11 mouse cellular contexts compared by ENCODE assay signal in genomic region chr10:121946173-121946572, GRCm38 (mm10).
DNase-seq lines count a peak whose midpoint lies in the region; ATAC-seq and TF ChIP-seq lines count a peak whose summit lies in the region.
"Had no signal": no experiment of that assay in that cellular context is flagged by ENCODE, and none has a peak within 500 bp of the region (broad histone marks: within the 10 kb centered on the region; RNA-seq: fewer than 3 reads in every experiment).

No protein-coding gene starts in this region.

- no peak overlapping the region for H3K27ac ChIP-seq in gastrocnemius, adult 2 months
- no peak overlapping the region; the same call in 1 of the 2 replicates for H3K27ac ChIP-seq in hindbrain, postnatal 0 days
- H3K27ac ChIP-seq in midbrain, embryonic 15.5 days: no peak overlapping the region
- no peak overlapping the region for H3K27ac ChIP-seq in thymus, adult 2 months (ENCODE audit: control insufficient read depth, insufficient read depth, low read length)
- H3K27ac ChIP-seq: embryonic facial prominence, embryonic 15.5 days had no signal

- no peak for TF ChIP-seq POLR2A in thymus, adult 2 months (IDR thresholded peaks at IDR 0.05; ENCODE audit: control insufficient read depth, extremely low read depth, insufficient read depth, low read length, poor library complexity)

- WGBS in hindbrain, postnatal 0 days: 52% methylated on average over 8 of the region's 8 CpGs
- WGBS in midbrain, embryonic 15.5 days: 82% methylated on average over 8 of the region's 8 CpGs
- WGBS in thymus, adult 2 months: 94% methylated on average over 8 of the region's 8 CpGs

- H3K27me3 ChIP-seq in hindbrain, postnatal 0 days (ENCODE audit: insufficient read depth, low read length): no peaks in the 10 kb centered on the region
- H3K27me3 ChIP-seq in midbrain, embryonic 15.5 days (replicated peaks): no peaks in the 10 kb centered on the region
- no peaks in the 10 kb centered on the region for H3K27me3 ChIP-seq in thymus, adult 2 months (ENCODE audit: control insufficient read depth, insufficient read depth, low read length)
- H3K27me3 ChIP-seq: embryonic facial prominence, embryonic 15.5 days had no signal

- no peaks in the 10 kb centered on the region for H3K9me3 ChIP-seq in hindbrain, postnatal 0 days (ENCODE audit: low read length)
- no peaks in the 10 kb centered on the region for H3K9me3 ChIP-seq in midbrain, embryonic 15.5 days
- H3K9me3 ChIP-seq: embryonic facial prominence, embryonic 15.5 days had no signal

- peaks cover 12% of the 10 kb centered on the region; the same call in 1 of the 2 replicates for H3K4me1 ChIP-seq in hindbrain, postnatal 0 days (ENCODE audit: insufficient read depth, low read length)
- H3K4me1 ChIP-seq in midbrain, embryonic 15.5 days: 0 out of 2 replicates have a peak, but pooled peaks cover 4% of the 10 kb centered on the region
- H3K4me1 ChIP-seq in thymus, adult 2 months (replicated peaks; ENCODE audit: control insufficient read depth, insufficient read depth, low read length): no peaks in the 10 kb centered on the region
- H3K4me1 ChIP-seq: embryonic facial prominence, embryonic 15.5 days had no signal

- H3K9ac ChIP-seq in hindbrain, postnatal 0 days (replicated peaks; ENCODE audit: low read length): no peak overlapping the region
- no peak overlapping the region for H3K9ac ChIP-seq in midbrain, embryonic 15.5 days
- H3K9ac ChIP-seq: embryonic facial prominence, embryonic 15.5 days had no signal

- H3K36me3 ChIP-seq in hindbrain, postnatal 0 days (ENCODE audit: insufficient read depth, low read length): no peaks in the 10 kb centered on the region
- no peaks in the 10 kb centered on the region for H3K36me3 ChIP-seq in midbrain, embryonic 15.5 days (replicated peaks)
- no peaks in the 10 kb centered on the region for H3K36me3 ChIP-seq in thymus, adult 2 months (ENCODE audit: control insufficient read depth, insufficient read depth, low read length)
- H3K36me3 ChIP-seq: embryonic facial prominence, embryonic 15.5 days had no signal

- DNase-seq in gastrocnemius, postnatal 14 days: peak; percentile 9
- no peak for DNase-seq in gastrocnemius, adult 2 months
- DNase-seq in cerebellum, adult 11-12 months: peak; percentile 35
- peak; percentile 85 for DNase-seq in hindbrain, postnatal 0 days (ENCODE audit: low spot score)
- no peak for DNase-seq in kidney, adult 11 months
- DNase-seq in thymus, adult 2 months: no peak
- DNase-seq: B cell, adult 2 months had no signal

- no peak overlapping the region for H3K4me3 ChIP-seq in gastrocnemius, adult 2 months
- H3K4me3 ChIP-seq in hindbrain, postnatal 0 days (ENCODE audit: low read length): no peak overlapping the region
- no peak overlapping the region for H3K4me3 ChIP-seq in midbrain, embryonic 15.5 days
- no peak overlapping the region for H3K4me3 ChIP-seq in thymus, adult 2 months (ENCODE audit: control insufficient read depth, insufficient read depth, low read length)
- H3K4me3 ChIP-seq: embryonic facial prominence, embryonic 15.5 days had no signal

- ATAC-seq in hindbrain, postnatal 0 days: peak; percentile 89
- ATAC-seq in midbrain, embryonic 15.5 days (replicated peaks): peak; percentile 71
- no peak for ATAC-seq in erythroblast, adult 5-6 weeks (replicated peaks; ENCODE audit: low FRiP score, poor library complexity, severe bottlenecking)
- ATAC-seq: inflammation-experienced regulatory T-cells, adult 6 months had no signal

- H3K4me2 ChIP-seq in hindbrain, postnatal 0 days (ENCODE audit: low read depth, low read length): 0 out of 2 replicates have a peak overlapping the region, but pooled peaks have one; percentile 8
- H3K4me2 ChIP-seq in midbrain, embryonic 15.5 days: no peak overlapping the region
- H3K4me2 ChIP-seq: embryonic facial prominence, embryonic 15.5 days had no signal

- intact Hi-C loops in gastrocnemius, postnatal 14 days (cut with DNase I; ENCODE audit: low total_unique reads): no loop called here
- intact Hi-C loops in gastrocnemius, adult 2 months (cut with DNase I): no loop called here

- no peak for TF ChIP-seq CTCF in gastrocnemius, adult 2 months (IDR thresholded peaks at IDR 0.05)
- no peak for TF ChIP-seq CTCF in hindbrain, postnatal 0 days (IDR thresholded peaks at IDR 0.05; ENCODE audit: low read depth)
- no peak for TF ChIP-seq CTCF in thymus, adult 2 months (IDR thresholded peaks at IDR 0.05; ENCODE audit: borderline replicate concordance, control insufficient read depth, extremely low read depth, insufficient read depth, low read length, poor library complexity)

Comparison
In these comparisons a context has a peak if more than half of its experiments do, and no peak if none do; other contexts are left out.
1. DNase-seq: peak in gastrocnemius, postnatal 14 days (single experiment), cerebellum, adult 11-12 months (single experiment) and hindbrain, postnatal 0 days (single experiment); none in gastrocnemius, adult 2 months (single experiment), kidney, adult 11 months (single experiment) and thymus, adult 2 months (single experiment).